Mouse (Mus musculus): ENCODE data around the gene Gm5150. TPM values are rescaled to one million over a fixed set of nuclear protein-coding genes. Genes with fewer than 3 reads are reported as not detected.

The Gm5150 gene
- polyA plus RNA-seq, 1 experiment from 2014 or later, result not detected

Small RNA genes lying within 50 kb of the gene (microRNA-seq; reads per million reads assigned to microRNA genes)
- not detected for gene Gm24694

Other genes starting within 250 kb of the Gm5150 start
- not detected in 2 replicates for gene Sirpb1c, start 157.9 kb downstream of the Gm5150 start, polyA plus RNA-seq (2016; fragmentation: Nextera tagmentation; extraction: Ambion mirVana)